Mouse (Mus musculus) yolk sac, embryonic 10.5 days (tissue): Measurements from ENCODE around the gene Gls.

Source experiments
- DNase-seq: peaks from one replicate; pipeline ENCODE4 v3.0.0-alpha.2; 2017; ENCODE audit warnings: low spot score

The Gls gene

GRCm38 (mm10) chr1:52233143-52233713, at the start of gene Gls:
TSS of gene Gls (minus strand) at chr1:52233232.
- peak; percentile 97 for DNase-seq

GRCm38 (mm10) chr1:52279831-52280595, 47.0 kb upstream of the Gls start:
- DNase-seq: no peak

GRCm38 (mm10) chr1:52279331-52279730, 46.3 kb upstream of the Gls start:
- no peak for DNase-seq

DNA sequence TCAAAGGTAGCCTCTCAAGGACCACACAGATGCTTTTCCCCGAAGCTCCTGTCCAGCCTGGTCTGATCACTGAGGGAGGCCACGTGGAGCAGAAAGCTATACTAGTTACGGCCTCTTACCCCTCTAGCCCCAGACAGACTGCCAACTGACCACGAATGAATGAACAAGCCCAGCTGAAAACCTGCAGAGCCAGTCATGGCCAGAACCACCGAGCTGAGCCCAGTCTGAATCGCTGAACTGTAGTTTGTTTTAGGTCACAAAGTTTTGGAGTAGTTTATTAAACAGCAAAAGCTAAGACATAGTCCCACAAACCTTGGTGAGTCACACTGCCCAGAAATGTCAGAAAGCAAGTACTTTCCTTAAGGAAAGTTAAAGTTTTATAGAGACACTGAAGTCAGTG, 45.0 kb upstream of the Gls start:
- DNase-seq: peak; percentile 5

DNA sequence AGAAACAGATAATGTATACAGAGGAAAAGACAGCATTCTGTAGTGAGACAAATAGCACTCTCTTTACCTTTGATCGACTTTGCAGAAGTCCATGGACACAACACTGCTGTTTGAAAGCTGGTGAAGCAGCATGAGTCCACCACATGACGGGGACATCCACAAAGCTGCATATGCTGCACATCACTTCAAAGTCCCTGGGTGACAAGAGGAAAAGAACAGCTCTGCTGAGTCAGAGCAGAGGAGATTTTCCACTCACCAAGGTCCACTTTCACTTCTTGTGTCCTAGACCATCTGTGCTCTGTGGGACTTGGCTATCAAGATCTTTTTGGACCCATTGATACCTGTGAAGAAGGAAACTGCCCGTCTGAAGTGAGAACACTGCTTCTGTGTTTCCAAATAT, 41.2 kb upstream of the Gls start:
- no peak for DNase-seq

DNA sequence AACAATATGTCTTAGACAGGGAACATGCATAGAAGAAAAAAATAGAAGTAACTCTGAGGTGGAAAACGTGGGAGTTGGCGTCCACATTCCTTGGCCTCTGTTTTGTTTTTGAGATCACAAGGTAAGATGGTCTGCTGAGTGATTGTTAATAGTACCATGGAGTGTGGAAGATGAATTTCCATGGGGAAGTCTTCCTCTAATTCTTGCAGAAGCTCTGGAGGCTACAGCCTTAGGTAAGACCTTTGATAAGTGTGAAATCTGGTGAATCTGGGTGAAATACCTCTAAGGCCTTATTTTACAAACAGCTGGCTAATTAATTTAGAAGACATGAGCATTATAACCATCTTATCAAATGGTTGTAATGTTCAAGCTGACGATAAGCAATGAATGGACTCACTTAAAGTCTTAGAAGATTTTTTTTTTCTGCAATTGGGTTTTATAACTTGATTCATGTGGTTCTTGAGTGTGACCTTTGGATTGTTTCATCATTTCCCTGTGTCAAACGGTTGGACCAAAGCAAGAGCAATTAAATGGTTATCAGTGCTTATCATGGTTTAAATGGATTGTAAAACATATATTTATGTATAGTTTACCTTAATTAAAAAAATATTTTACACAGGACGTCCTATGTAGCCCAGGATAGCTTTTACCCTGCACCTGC, 39.1 kb upstream of the Gls start:
- no peak for DNase-seq

DNA sequence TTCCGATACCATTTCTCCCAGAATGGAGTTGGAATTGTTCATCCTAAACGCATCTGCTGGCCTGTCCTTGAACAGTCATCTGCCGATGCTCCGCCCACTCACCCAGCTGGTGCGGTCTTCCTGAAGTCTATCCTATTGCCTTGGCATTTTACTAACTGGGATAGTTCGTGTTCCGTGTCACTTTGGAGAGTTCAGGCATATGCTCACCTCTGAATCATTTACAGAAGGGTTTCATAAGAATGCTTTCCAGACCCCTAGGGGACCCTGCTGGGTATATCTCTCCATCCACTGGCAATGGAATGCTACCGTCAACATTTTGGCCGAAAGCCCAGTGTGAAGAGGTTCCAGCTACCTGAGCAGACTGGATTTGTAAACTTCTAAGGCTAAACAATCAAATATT, 37.3 kb upstream of the Gls start:
- no peak for DNase-seq

GRCm38 (mm10) chr1:52269596-52269995, 36.6 kb upstream of the Gls start:
- no peak for DNase-seq

DNA sequence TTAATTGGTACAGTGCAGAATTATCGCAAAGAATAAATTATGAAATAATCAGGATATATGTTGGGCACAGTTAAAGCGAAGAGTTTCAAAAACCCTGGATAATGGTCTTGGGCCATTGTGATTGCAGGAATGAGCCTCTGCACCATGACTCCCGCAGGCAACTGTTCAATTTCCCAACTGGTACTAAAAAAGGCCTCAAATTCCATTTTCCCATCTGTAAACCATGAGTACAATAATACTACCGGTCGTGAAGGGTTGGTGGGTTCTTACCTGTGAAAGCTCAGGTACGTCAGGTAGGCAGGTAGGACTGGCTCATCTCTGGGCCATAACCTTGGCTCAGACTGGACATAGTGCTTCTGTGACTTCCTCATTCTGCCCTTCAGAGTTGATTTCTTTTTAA, 35.0 kb upstream of the Gls start:
- no peak for DNase-seq

DNA sequence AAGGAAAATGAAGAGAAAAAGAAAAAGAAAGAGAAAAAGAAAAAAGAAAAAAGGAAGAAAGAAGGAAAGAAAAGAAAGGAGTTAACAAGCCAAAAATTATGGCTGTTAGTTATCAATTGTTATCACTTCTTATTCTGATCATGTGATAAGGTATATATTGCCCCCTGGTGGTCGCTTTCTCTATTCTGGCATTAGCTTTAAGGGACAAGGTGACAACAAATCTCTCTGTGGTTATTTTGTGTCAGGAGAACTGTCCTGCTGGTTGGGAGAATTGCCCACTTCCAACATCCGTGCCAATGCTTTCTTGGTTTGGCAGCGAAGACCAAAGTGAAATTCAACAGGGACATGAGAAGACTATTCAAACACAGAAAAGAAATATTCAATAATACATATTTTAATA, 34.6 kb upstream of the Gls start:
- peak; percentile 16 for DNase-seq

DNA sequence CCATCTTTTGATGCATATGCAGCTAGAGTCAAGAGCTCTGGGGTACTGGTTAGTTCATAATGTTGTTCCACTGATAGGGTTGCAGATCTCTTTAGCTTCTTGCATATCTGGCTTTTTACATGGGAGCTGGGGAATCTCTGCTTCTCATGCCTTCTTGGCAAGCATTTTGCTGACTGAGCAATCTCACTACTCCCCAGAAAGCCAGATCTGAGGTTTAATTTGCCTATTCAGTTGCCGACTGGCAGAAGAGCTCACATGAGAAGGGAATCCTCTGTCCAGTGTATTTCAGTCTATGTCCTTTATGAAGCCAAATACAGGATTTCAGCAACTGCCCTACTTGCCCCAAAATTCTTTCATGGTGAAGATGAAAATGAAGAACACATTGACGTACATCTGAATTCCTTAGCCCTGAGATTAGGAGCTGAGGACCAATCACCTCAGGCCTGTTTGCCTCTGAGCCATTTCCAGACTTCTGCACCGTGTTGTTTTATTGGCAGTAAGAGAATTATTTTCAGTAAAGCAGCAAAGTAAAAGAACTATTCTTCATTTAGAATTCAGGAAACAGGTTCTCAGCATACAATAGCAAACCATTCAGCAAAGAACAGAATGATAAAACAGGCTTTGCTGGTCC, 33.0 kb upstream of the Gls start:
- no peak for DNase-seq

DNA sequence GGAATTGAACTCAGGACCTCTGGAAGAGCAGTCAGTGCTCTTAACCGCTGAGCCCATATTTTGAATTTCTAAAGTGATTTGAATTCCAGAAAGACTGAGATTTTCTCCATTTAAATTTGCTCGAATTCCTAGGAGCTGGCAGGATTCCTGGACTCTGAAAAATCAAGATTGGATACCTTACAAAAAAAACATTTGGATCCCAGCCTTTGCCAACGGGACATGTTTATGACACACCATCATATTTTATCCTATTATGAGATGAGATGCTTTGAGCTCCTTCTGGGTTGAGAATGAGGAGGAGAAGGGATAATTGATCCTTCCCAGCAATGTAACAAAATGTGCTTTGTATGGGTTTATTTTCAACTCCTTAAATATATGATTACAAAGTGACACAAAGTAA, 31.3 kb upstream of the Gls start:
- DNase-seq: no peak

- no peak for DNase-seq
Observed at GRCm38 (mm10) chr1:52260354-52261090, 27.5 kb upstream of the Gls start.

DNA sequence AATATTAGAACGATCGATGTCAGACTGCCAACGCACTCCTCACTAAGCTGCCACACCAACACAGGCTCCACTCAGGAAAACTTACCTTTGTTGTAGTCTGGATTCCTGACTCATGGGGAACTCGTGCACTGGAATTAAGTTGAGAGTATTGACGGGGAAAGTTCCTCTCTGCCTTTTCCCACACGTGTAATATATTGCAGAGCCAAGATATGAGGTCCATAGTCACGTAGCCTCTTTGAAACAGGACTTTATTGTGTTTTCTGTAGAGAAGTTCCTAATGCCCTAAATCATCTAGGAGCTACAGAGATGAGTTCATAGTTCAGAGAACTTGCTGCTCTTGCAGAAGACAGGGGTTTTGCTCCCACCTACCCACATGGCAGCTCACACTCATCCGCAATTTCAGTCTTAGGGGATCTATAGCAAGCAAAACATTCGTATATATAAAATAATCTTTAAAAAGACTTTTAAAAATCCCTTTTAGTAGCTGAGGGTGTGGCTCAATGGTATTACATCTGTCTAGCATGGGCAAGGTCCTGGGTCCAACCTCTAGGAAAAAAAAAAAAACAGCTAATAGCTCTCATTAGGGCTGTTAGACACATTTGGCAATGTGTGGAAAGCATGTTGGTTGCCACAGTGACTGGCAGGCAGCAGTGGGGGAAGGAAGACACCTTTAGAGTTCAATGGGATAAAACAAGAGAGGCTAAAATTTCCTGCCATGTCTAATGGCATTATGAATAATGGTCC, 25.1 kb upstream of the Gls start:
- no peak for DNase-seq

GRCm38 (mm10) chr1:52256916-52257315, 23.9 kb upstream of the Gls start:
- DNase-seq: no peak

DNA sequence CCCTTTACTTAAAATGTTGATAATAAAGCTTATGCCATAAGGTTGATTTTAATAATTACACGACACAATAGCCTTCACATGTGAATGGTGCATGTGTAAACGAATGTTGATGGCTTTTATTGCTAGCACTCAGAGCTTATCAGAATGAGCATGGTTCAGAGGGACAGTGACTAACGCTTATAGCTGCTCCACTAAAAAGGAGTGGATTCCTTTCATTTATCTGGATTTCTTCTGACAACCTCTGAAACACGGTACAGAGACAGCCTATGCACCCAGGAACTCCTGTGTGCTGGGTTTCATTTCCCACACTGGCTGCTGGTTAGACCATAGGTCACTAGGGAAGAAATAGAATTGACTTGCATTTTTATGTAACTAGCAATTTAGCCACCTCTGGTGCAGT, 23.2 kb upstream of the Gls start:
- no peak for DNase-seq

GRCm38 (mm10) chr1:52254411-52254810, 21.4 kb upstream of the Gls start:
- DNase-seq: no peak

GRCm38 (mm10) chr1:52253386-52253785, 20.4 kb upstream of the Gls start:
- DNase-seq: no peak

DNA sequence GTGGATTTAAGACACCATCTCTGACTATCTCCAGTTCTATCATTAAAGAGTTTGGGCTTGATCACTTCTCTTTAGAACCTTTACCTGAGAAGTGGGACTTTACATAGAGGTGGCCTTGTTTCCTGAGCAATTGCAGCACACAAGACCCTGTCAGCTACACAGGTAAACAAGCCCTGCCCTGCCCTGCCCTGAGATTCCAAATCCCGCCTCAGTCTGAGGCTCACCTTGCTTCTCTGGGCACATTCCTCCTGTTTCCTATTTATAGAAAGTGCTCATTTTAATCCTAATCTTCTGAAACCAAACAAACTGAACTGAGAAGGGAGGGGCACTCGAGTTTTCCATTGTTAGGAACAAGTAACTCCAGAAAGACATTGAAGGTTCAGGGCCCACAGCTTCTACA, 19.4 kb upstream of the Gls start:
- DNase-seq: no peak

GRCm38 (mm10) chr1:52251038-52251735, 18.2 kb upstream of the Gls start:
- no peak for DNase-seq
